Mouse (Mus musculus) hindbrain, embryonic 11.5 days (tissue): Measurements from ENCODE around the gene Nrxn1. TPM values are rescaled to one million over a fixed set of nuclear protein-coding genes. Genes with fewer than 3 reads are reported as not detected.

Experiments used
- ATAC-seq: fragments of 200-750 bp; cut with Nextera tagmentation; 2 replicates; pipeline ENCODE4 v1.8.0; 2017; ENCODE audit warnings: mild to moderate bottlenecking, moderate TSS enrichment, moderate library complexity; ENCODE audit not compliant: low FRiP score
- DNase-seq: peaks from one replicate; pipeline ENCODE4 v3.0.0-alpha.2; 2015; ENCODE audit warnings: low spot score
- H3K27ac ChIP-seq: fragments of 300-500 bp; sonication (generic); 2 replicates; pipeline ENCODE4 v1.5.1; 2014; ENCODE audit warnings: mild to moderate bottlenecking, low read depth, low read length
- H3K27me3 ChIP-seq: fragments of 300-500 bp; sonication (generic); 2 replicates; pipeline ENCODE4 v1.6.1; 2014; ENCODE audit warnings: mild to moderate bottlenecking, low read length, moderate library complexity, mixed read lengths; ENCODE audit not compliant: control insufficient read depth, insufficient read depth
- H3K36me3 ChIP-seq: fragments of 300-500 bp; sonication (generic); 2 replicates; pipeline ENCODE4 v1.6.1; 2014; ENCODE audit warnings: mild to moderate bottlenecking, low read length, moderate library complexity, mixed read lengths; ENCODE audit not compliant: control insufficient read depth, insufficient read depth
- H3K4me1 ChIP-seq: fragments of 300-500 bp; sonication (generic); replicated peaks from 2 replicates; pipeline ENCODE4 v1.6.1; 2014; ENCODE audit warnings: low read length, mixed read lengths; ENCODE audit not compliant: control insufficient read depth, insufficient read depth
- H3K4me2 ChIP-seq: fragments of 300-500 bp; sonication (generic); replicated peaks from 2 replicates; pipeline ENCODE4 v1.6.1; 2014; ENCODE audit warnings: mild to moderate bottlenecking, low read depth, low read length
- H3K4me3 ChIP-seq: fragments of 300-500 bp; sonication (generic); 2 replicates; pipeline ENCODE4 v1.5.1; 2014; ENCODE audit warnings: low read depth, low read length
- H3K9ac ChIP-seq: fragments of 300-500 bp; sonication (generic); 2 replicates; pipeline ENCODE4 v1.6.1; 2014; ENCODE audit warnings: low read depth, low read length
- H3K9me3 ChIP-seq: fragments of 300-500 bp; sonication (generic); 2 replicates; pipeline ENCODE4 v1.6.1; 2016; ENCODE audit warnings: low read length; ENCODE audit not compliant: control insufficient read depth
- WGBS: fragments of 180-500 bp; shearing (Covaris S2); extraction: QIAGEN DNeasy Blood & Tissue Kit; methylation state at CpG from one replicate; pipeline ENCODE4 v1.1.7; 2014; 5-methylcytosine and 5-hydroxymethylcytosine counted together
- polyA plus RNA-seq: library from polyadenylated mRNA; unstranded; fragments of >200 nt; fragmentation: Nextera tagmentation; extraction: Ambion mirVana; gene quantifications from 2 replicates; pipeline ENCODE4 v1.2.1, GENCODE M21; 2014

The Nrxn1 gene
- polyA plus RNA-seq, 1 experiment from 2014 or later, result 25.0 TPM

GRCm38 (mm10) chr17:90607427-90607806 lies 485.5 kb downstream of the Nrxn1 start:
- DNase-seq (no peak), ATAC-seq (no peak)
- Histone ChIP-seq H3K4me2 (no peak overlapping the region), H3K27me3 (no peaks in the 10 kb centered on the region), H3K4me1 (no peaks in the 10 kb centered on the region), H3K4me3 (no peak overlapping the region), H3K27ac (no peak overlapping the region), H3K9me3 (no peaks in the 10 kb centered on the region), H3K36me3 (no peaks in the 10 kb centered on the region), H3K9ac (no peak overlapping the region)

GRCm38 (mm10) chr17:90606718-90607426 lies 486.0 kb downstream of the Nrxn1 start:
- ATAC-seq (no peak), DNase-seq (no peak)

GRCm38 (mm10) chr17:90599570-90600524 lies 493.0 kb downstream of the Nrxn1 start:
- Histone ChIP-seq H3K27ac (no peak overlapping the region), H3K4me2 (no peak overlapping the region), H3K4me3 (no peak overlapping the region), H3K9ac (no peak overlapping the region), H3K27me3 (no peaks in the 10 kb centered on the region), H3K36me3 (no peaks in the 10 kb centered on the region), H3K9me3 (no peaks in the 10 kb centered on the region), H3K4me1 (no peaks in the 10 kb centered on the region)
- 88% methylated on average over 9 of the region's 9 CpGs for WGBS
- ATAC-seq (no peak), DNase-seq (no peak)

More at GRCm38 (mm10) chr17:90606718-90607426, 486.0 kb downstream of the Nrxn1 start:
- no peak overlapping the region for H3K9ac ChIP-seq
- no peaks in the 10 kb centered on the region for H3K4me1 ChIP-seq
- H3K36me3 ChIP-seq, result no peaks in the 10 kb centered on the region
- H3K27ac ChIP-seq, result no peak overlapping the region
- H3K27me3 ChIP-seq, result no peaks in the 10 kb centered on the region
- WGBS, result 94% methylated on average over 4 of the region's 4 CpGs
- no peaks in the 10 kb centered on the region for H3K9me3 ChIP-seq
- H3K4me2 ChIP-seq, result no peak overlapping the region
- no peak overlapping the region for H3K4me3 ChIP-seq

DNA sequence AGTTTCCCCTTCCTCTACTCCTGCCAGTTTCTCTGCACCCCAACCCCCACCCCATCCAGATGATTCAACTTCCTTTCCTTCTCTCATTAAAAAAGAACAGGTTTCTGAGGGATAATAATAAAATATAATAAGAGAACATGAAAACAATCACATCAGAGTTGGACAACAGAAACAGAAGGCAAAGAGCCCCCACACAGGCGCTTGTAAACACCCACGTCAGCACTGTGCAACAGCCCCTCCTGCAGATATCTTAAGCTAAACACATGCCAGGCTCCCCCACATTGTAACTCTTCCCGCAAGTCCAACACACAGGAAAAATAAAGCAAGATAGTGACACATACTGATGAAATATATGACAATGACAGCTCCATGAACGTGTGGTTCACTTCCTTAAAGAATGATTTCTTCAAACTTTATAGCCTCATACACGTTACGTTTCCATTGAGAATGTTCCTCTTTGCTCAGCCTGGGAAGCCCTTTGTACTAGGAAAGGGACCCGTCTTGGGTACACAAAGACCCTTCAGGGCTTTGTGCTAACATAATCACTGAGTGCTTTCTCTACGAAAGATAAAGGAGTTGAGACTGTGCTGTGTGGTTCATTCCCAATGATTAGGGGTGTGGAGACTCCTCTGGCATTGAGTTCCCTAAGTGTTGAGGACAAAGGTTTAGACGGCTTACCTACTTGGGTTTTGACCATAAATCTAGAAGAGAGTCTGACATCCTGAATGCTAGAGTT lies 497.9 kb downstream of the Nrxn1 start:
- 42% methylated on average over 9 of the region's 9 CpGs for WGBS
- peak; percentile 57 for ATAC-seq
- peak; percentile 9 for DNase-seq
- no peaks in the 10 kb centered on the region for H3K36me3 ChIP-seq
- no peaks in the 10 kb centered on the region for H3K4me1 ChIP-seq
- no peaks in the 10 kb centered on the region for H3K9me3 ChIP-seq
- H3K27ac ChIP-seq, result no peak overlapping the region
- H3K27me3 ChIP-seq, result no peaks in the 10 kb centered on the region
- H3K9ac ChIP-seq, result no peak overlapping the region
- H3K4me3 ChIP-seq, result no peak overlapping the region
- H3K4me2 ChIP-seq, result no peak overlapping the region

GRCm38 (mm10) chr17:90586891-90587290 lies 506.0 kb downstream of the Nrxn1 start:
- Histone ChIP-seq H3K27me3 (no peaks in the 10 kb centered on the region), H3K36me3 (no peaks in the 10 kb centered on the region), H3K4me1 (no peaks in the 10 kb centered on the region), H3K27ac (no peak overlapping the region), H3K9ac (no peak overlapping the region), H3K9me3 (no peaks in the 10 kb centered on the region), H3K4me3 (no peak overlapping the region), H3K4me2 (no peak overlapping the region)
- ATAC-seq (no peak), DNase-seq (no peak)

GRCm38 (mm10) chr17:90584666-90585195 lies 508.1 kb downstream of the Nrxn1 start:
- Histone ChIP-seq H3K36me3 (no peaks in the 10 kb centered on the region), H3K4me3 (no peak overlapping the region), H3K27me3 (no peaks in the 10 kb centered on the region), H3K27ac (no peak overlapping the region), H3K9ac (no peak overlapping the region), H3K9me3 (no peaks in the 10 kb centered on the region), H3K4me2 (no peak overlapping the region; the same call in 1 of the 2 replicates), H3K4me1 (no peaks in the 10 kb centered on the region)
- WGBS, result 35% methylated on average over 8 of the region's 8 CpGs
- peak; percentile 84 for ATAC-seq
- DNase-seq, result peak; percentile 84

GRCm38 (mm10) chr17:90583826-90584534 lies 508.9 kb downstream of the Nrxn1 start:
- DNase-seq (peak; percentile 34), ATAC-seq (peak; percentile 68; the same call in 1 of the 2 replicates)
- Histone ChIP-seq H3K9me3 (no peaks in the 10 kb centered on the region), H3K4me3 (no peak overlapping the region), H3K36me3 (no peaks in the 10 kb centered on the region), H3K4me1 (no peaks in the 10 kb centered on the region), H3K27me3 (no peaks in the 10 kb centered on the region), H3K4me2 (no peak overlapping the region), H3K9ac (no peak overlapping the region), H3K27ac (no peak overlapping the region)
- 43% methylated on average over 12 of the region's 12 CpGs for WGBS

GRCm38 (mm10) chr17:90583196-90583595 lies 509.7 kb downstream of the Nrxn1 start:
- Histone ChIP-seq H3K4me2 (no peak overlapping the region), H3K36me3 (no peaks in the 10 kb centered on the region), H3K27ac (no peak overlapping the region), H3K4me3 (no peak overlapping the region), H3K9me3 (no peaks in the 10 kb centered on the region), H3K4me1 (no peaks in the 10 kb centered on the region), H3K27me3 (no peaks in the 10 kb centered on the region), H3K9ac (no peak overlapping the region)
- WGBS, result 74% methylated on average over 3 of the region's 3 CpGs
- DNase-seq (no peak), ATAC-seq (no peak)
